ENCODE assay signal across 8 mouse cellular contexts in the genomic region with DNA sequence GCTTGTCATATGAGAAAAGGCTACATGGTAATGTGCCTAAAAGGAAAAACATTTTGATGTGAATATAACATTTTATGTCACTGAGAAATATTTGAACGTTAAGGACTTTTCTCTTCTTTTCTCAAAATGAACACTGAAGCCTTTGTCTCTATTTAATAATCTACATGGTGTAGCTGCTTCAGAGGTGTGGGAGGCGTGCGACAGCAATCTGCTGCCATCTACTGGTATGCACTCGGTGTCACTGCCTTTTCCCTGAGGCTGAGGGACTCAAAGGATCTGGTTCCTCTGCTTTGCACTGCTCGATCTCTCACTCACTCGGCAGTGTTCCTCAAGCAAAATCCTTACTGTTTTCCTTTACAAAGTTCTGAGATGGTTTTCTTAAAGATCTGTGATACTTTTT. TPM values are rescaled to one million over a fixed set of nuclear protein-coding genes. Genes with fewer than 3 reads are reported as not detected.
A peak's percentile ranks its signal among the peaks of the same experiment; 100 is the strongest.
DNase-seq lines count a peak whose midpoint lies in the region; ATAC-seq and TF ChIP-seq lines count a peak whose summit lies in the region.

No protein-coding gene starts in this region.

- peak; percentile 99 for TF ChIP-seq CTCF in intestine, postnatal 0 days (IDR thresholded peaks at IDR 0.05; ENCODE audit: low read depth)
- TF ChIP-seq CTCF in spleen, adult 2 months (IDR thresholded peaks at IDR 0.05; ENCODE audit: extremely low read depth, insufficient read depth, insufficient read length, insufficient replicate concordance), result peak; percentile 96; the same call in 1 of the 2 replicates

- peak; percentile 59; the same call in 1 of the 2 replicates for ATAC-seq in intestine, postnatal 0 days
- peak; percentile 96 for ATAC-seq in midbrain, embryonic 15.5 days (replicated peaks)

- H3K4me3 ChIP-seq in intestine, postnatal 0 days (ENCODE audit: low read depth, low read length), result no peak overlapping the region
- no peak overlapping the region for H3K4me3 ChIP-seq in midbrain, embryonic 15.5 days
- no peak overlapping the region for H3K4me3 ChIP-seq in spleen, adult 2 months (ENCODE audit: extremely low read depth, insufficient read depth, insufficient read length)

- WGBS in intestine, postnatal 0 days, result 6% methylated on average over 6 of the region's 6 CpGs
- WGBS in midbrain, embryonic 15.5 days, result 2% methylated on average over 6 of the region's 6 CpGs
- 10% methylated on average over 6 of the region's 6 CpGs for WGBS in spleen, adult 2 months

- peak; percentile 81 for DNase-seq in 3T3-L1 (ENCODE audit: low read depth, low spot score)
- DNase-seq in adrenal gland, adult 8-10 months, result peak; percentile 57
- peak; percentile 76 for DNase-seq in embryo, embryonic 9.5 days (ENCODE audit: extremely low spot score)
- DNase-seq in gonadal fat pad, adult 2 months (ENCODE audit: low read depth), result peak; percentile 19
- peak; percentile 74 for DNase-seq in left cerebral cortex, postnatal 36 days (ENCODE audit: low spot score in 2 of 2)
- peak; percentile 23 to 61 for DNase-seq in spleen, adult 2 months (ENCODE audit: low read depth in 1 of 2, low spot score in 2 of 2)

- H3K9me3 ChIP-seq in intestine, postnatal 0 days (ENCODE audit: control insufficient read depth), result no peaks in the 10 kb centered on the region
- no peaks in the 10 kb centered on the region for H3K9me3 ChIP-seq in midbrain, embryonic 15.5 days

- intact Hi-C loops in left cerebral cortex, postnatal 36 days (cut with DNase I), result loop anchor here (1.0 to 5.0 kb wide), 2 partner anchors 367 to 384 kb away; partner anchors contain the start of gene Gm10837

- H3K36me3 ChIP-seq in intestine, postnatal 0 days (ENCODE audit: control insufficient read depth, insufficient read depth), result no peaks in the 10 kb centered on the region
- no peaks in the 10 kb centered on the region for H3K36me3 ChIP-seq in midbrain, embryonic 15.5 days (replicated peaks)
- no peaks in the 10 kb centered on the region for H3K36me3 ChIP-seq in spleen, adult 2 months (ENCODE audit: control insufficient read depth, insufficient read depth, low read length)

- no peaks in the 10 kb centered on the region for H3K27me3 ChIP-seq in intestine, postnatal 0 days (replicated peaks; ENCODE audit: control insufficient read depth, insufficient read depth, low read length)
- H3K27me3 ChIP-seq in midbrain, embryonic 15.5 days (replicated peaks), result peaks cover 6% of the 10 kb centered on the region; the same call in 1 of the 2 replicates
- H3K27me3 ChIP-seq in spleen, adult 2 months (ENCODE audit: control insufficient read depth, insufficient read depth, low read length), result no peaks in the 10 kb centered on the region

- no peak overlapping the region for H3K27ac ChIP-seq in intestine, postnatal 0 days (ENCODE audit: low read depth, low read length)
- peak overlapping the region; percentile 37 for H3K27ac ChIP-seq in midbrain, embryonic 15.5 days
- H3K27ac ChIP-seq in spleen, adult 2 months (ENCODE audit: insufficient read depth, low read length), result no peak overlapping the region

- no peak for TF ChIP-seq POLR2A in spleen, adult 2 months (IDR thresholded peaks at IDR 0.05; ENCODE audit: low read depth, low read length)

- H3K4me1 ChIP-seq in intestine, postnatal 0 days (replicated peaks; ENCODE audit: control insufficient read depth, insufficient read depth, low read length), result no peaks in the 10 kb centered on the region
- peaks cover 19% of the 10 kb centered on the region for H3K4me1 ChIP-seq in midbrain, embryonic 15.5 days
- no peaks in the 10 kb centered on the region for H3K4me1 ChIP-seq in spleen, adult 2 months (ENCODE audit: control insufficient read depth, insufficient read depth, insufficient read length)

- H3K4me2 ChIP-seq in intestine, postnatal 0 days (replicated peaks; ENCODE audit: low read depth), result no peak overlapping the region
- H3K4me2 ChIP-seq in midbrain, embryonic 15.5 days, result no peak overlapping the region

- no peak overlapping the region for H3K9ac ChIP-seq in intestine, postnatal 0 days (ENCODE audit: low read depth, low read length)
- no peak overlapping the region for H3K9ac ChIP-seq in midbrain, embryonic 15.5 days

RNA-seq across cellular contexts. Expression of gene Ggact, which starts 37.4 kb away (rescaled TPM):
- total RNA-seq in adrenal gland, adult 8-10 months (2022), result 10 to 100 TPM; 54.0 to 62.7 (median 56.5) TPM
- polyA plus RNA-seq in gonadal fat pad, adult 2 months (2012; rRNA removed), result 45.9 and 50.4 TPM in 2 replicates
- polyA plus RNA-seq in intestine, postnatal 0 days (2015; fragmentation: Nextera tagmentation; extraction: Ambion mirVana), result 59.5 and 64.1 TPM in 2 replicates
- 10 to 100 TPM; 28.8 to 32.1 TPM for total RNA-seq in left cerebral cortex, postnatal 36 days (2021)
- 10.3 TPM in 2 replicates for polyA plus RNA-seq in midbrain, embryonic 15.5 days (2015; fragmentation: Nextera tagmentation; extraction: Ambion mirVana)
- 24.6 and 26.1 TPM in 2 replicates for polyA plus RNA-seq in spleen, adult 2 months (2012; rRNA removed)

Comparison
In these comparisons a context has a peak if more than half of its experiments do, and no peak if none do; other contexts are left out.
1. DNase-seq: peak in every context shown above with its lines; median percentile 81 in 3T3-L1; 76 in embryo, embryonic 9.5 days; 74 in left cerebral cortex, postnatal 36 days; 57 in adrenal gland, adult 8-10 months; 42 in spleen, adult 2 months; 19 in gonadal fat pad, adult 2 months.